Mouse (Mus musculus): ENCODE measurements around the gene Ctcf.

The Ctcf gene

DNA sequence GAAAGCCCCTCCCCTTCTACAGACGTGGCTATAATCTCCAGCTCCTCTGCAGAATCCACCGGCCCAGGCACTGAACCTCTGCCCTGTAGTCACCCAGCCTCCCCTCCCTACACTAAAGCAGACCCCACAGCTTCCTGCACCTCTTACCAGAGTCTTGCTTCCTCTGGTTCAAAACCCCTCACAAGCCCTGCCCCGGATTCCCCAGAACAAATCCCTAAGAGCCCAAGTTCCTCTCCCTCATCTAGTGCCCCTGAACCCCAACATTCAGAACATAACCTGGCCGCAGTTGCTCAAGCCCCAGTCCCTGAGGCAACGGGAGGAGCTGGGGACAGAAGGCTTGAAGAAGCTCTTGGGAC lies 18.1 kb upstream of the Ctcf start:
- no peak for DNase-seq

- no peak for DNase-seq
These were observed 17.3 kb upstream of the Ctcf start for GRCm38 (mm10) chr8:105618892-105619591.

- DNase-seq: no peak
These were observed 16.2 kb upstream of the Ctcf start for GRCm38 (mm10) chr8:105620211-105620610.

- DNase-seq: no peak
These were observed 15.2 kb upstream of the Ctcf start for GRCm38 (mm10) chr8:105620946-105621720.

DNA sequence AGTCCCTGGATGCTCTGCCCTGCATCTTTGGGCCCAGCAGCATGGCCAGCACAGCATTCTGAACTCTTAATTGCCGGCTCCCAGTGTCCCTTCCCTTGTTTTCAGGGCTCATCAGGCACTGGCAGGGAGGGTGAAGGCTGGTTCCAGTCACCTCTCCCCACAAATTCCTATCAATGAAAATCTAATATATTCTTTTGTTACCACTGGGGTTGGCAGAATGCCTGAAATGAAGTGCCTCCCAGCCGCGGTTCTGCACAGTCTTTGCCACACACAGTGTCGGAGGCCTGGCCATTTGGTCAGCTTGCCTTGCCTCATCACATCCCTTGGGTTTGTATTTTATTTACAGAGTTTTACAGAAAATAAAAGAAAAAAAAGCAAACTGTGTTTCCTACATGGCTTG lies 14.5 kb upstream of the Ctcf start:
- peak; percentile 14 for DNase-seq

DNA sequence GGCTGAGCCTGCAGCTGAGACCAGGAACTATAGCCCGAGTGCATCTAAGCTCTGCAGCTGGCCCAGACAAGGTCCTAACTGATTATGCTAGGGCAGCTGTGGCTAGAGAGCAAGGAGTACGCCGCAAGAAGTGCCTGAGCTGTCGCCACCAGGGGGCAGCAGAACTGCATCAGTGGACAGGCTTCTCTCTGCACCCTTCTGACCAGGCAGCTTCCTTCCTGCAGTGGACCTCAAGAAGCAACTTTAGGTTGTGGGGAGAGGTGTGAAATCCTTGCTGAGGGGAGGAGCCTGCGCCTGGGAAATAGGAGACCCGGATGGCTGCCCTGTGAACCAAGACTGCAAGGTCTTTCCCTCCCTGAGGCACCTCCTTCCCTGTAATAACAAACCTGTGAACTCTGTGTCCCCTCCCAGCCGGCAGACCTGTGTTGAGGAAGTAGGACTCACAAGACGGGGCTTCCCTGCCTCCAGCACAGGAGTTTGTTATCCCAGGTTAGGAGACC lies 13.9 kb upstream of the Ctcf start:
- peak; percentile 97 for DNase-seq

- DNase-seq: peak; percentile 12
These were observed 13.2 kb upstream of the Ctcf start for GRCm38 (mm10) chr8:105623118-105623517.

DNA sequence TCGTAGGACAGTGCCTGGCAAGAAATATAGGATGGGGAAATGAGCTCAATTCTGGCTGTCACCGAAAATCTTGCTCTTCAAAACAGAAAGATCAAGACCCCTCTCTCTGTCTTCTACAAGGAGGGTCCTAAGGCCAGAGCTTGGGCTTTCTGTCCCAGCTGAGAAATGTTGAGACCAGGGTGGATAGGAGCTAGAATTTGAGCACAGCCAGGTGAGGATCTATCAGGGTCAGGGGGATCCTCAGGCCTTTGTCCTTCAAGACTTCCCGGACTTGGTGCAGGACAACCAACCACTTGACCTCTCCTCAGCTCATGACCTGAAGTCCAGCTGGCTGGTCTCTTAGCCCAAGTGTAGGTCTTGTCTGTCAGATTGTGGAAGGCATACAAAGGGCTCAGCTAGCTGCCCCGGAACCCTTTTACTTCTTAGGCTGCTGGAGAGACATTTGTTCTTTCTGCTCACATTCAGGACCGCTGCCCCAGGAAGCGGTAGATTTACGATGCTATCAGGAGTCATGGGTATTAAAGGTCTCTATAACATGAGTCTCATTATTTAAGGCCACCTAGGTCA lies 12.6 kb upstream of the Ctcf start:
- no peak for DNase-seq

GRCm38 (mm10) chr8:105624401-105624800 lies 12.0 kb upstream of the Ctcf start:
- peak; percentile 38 for DNase-seq

DNA sequence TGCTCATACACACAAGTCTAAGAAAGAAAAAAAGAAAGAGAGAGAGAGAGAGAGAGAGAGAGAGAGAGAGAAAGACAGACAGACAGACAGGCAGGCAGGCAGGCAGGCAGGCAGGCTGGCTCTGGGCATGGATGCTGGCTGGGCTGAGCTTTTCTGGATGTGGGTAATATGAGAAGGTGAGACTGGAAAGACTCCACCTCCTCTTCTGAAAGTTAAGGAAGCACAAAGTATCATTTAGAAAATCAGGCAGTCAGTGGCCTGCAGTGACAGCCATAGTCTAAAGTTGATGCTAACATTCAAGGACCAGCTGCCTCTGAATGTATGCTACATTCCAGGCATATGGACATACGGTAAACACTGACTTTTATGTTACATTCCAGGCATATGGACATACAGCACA lies 11.5 kb upstream of the Ctcf start:
- DNase-seq: no peak

DNA sequence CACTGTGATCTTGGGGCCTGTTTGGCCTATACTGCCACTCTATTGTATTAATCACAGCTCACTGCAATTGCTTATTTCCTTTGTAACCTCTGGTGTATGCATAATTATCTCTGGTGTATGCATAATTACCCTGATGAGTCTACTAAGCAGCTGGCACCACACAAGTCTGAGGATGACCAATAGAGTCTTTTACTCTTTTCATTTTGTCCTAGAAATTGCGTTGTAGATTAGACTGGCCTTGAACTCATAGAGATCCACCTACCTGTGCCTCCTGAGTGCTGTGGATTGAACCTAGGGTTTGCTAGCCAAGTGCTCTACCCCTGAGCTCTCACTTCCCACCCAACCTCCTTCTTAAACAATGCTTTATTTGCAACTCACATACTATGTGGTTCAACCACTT lies 10.3 kb upstream of the Ctcf start:
- no peak for DNase-seq

DNA sequence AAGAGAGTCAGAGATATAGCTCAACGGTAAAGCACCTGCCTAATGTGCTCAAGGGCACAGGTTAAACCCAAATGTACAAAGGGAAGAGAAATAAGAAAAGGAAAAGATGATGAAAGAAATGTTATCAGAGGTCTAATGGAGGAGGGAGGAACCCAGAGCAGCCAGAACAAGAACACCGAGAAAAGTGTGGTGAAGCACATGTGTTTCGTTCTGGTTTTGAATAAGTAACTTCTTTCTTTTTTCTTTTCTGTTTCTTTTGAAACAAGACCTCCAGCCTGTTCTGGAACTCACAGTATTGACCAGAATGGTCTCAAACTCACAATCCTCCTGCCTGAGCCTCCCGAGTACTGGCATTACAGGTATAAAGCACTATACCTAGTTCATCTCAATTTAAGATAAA lies 7.0 kb upstream of the Ctcf start:
- DNase-seq: no peak

GRCm38 (mm10) chr8:105634771-105635458 lies 1.5 kb upstream of the Ctcf start:
- no peak for DNase-seq

GRCm38 (mm10) chr8:105635481-105635880 lies 887 bp upstream of the Ctcf start:
- no peak for DNase-seq

DNA sequence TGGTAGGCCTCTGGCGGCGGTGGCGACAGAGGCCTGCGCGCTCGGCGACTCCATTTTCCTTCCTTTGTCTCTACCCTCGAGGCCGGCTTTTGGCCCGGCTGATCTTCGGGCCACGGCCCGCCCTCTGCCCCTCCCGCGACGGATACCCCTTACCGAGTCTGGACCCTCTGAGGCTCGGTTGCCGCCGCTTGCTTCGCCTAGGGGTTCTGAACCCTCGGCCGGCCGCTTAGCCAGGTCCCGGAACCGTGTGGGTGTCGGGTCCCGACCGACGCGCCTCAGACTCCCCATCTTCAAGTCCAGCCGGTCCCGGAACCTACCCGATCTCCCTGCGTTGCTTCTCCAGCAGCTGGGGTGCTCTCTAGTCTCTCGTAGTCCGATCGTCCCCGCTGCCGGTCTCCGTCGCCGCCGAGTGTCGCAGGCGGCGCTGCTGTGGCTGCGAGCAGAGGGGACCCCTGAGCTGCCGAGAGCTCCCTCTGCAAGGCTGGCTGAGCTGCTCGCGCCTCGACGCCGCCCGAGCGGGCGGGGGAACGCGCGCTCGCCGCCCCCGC lies 669 bp downstream of the Ctcf start, which contains the start of gene Agrp:
Gene Agrp (minus strand): TSS at position 431 of the 548 bp plus-strand sequence.
- DNase-seq: peak; percentile 67

GRCm38 (mm10) chr8:105637601-105638041 lies 1.3 kb downstream of the Ctcf start:
- no peak for DNase-seq

DNA sequence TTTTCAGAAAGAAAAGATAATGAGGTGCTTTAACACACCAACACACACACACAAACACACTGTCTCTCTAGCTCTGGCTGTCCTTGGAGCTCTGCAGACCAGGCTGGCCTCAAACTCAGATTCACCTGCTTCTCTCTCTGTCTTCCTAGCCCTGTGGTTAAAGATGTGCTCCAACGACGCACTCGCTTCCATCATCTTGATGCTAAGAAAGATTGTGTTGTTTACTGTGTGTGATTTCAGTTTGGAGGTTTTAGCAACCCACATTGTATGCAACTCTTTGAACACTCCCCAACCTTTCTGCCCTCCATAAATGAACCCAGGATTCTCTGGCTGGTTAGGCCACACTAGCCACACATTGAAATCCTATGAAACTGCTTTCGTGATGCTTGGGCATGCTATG lies 2.1 kb downstream of the Ctcf start:
- no peak for DNase-seq

DNA sequence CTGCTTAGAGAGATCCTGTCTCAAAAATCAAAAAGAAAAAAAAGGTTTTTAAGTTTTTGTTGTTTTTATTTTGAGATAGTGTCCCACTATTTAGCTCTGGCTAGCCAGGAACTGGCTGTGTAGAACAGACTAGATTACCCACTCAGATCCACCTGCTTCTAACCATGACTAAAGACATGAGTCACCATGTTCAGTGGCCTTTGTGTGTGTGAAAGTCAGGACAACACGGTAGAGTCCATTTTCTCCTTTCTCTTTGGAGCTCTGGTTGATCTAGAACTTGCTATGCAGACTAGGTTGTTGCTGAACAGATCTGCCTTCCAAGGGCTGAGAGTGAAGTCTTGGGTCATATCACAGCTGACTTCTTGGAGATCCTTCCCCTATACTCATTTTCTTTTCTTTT lies 3.5 kb downstream of the Ctcf start:
- DNase-seq: no peak

DNA sequence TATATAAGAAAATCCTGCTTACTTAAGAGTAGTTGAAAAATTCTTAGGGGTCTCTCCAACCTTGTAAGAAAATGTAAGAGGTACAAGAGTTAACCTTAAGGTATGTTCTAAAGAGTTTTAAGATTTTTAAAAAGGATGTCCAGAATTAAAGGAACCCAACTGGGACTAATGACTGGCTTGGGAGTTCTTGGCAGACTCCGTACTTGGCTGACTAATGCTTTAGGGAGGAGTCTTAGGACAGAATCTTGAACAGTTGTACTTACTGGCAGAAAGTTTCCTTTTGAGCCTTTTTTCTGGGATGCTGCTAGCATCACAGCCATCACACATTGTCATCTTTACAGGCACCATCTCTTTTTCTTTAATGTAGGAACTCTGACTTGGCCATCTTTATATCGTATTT lies 4.1 kb downstream of the Ctcf start:
- DNase-seq: no peak

GRCm38 (mm10) chr8:105645205-105645604 lies 8.8 kb downstream of the Ctcf start:
- DNase-seq: no peak

DNA sequence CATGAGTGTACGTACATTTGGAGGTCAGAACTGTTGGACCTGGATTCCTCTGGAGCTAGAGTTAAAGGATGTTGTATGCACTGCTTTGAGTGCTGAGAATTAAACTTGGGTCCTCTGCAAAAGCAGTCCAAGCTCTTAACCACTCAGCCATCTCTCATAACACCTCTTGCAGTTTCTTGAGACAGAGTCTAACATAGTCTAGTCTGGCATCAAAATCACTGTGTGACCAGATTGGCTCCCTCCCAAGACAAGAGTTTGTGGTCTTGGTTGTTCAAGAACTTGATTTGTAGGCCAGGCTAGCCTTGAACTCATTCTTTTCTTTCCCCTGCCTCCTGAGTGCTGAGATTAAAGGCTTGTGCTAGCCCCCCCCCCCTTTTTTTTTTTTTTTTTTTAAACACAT lies 12.6 kb downstream of the Ctcf start:
- no peak for DNase-seq

DNA sequence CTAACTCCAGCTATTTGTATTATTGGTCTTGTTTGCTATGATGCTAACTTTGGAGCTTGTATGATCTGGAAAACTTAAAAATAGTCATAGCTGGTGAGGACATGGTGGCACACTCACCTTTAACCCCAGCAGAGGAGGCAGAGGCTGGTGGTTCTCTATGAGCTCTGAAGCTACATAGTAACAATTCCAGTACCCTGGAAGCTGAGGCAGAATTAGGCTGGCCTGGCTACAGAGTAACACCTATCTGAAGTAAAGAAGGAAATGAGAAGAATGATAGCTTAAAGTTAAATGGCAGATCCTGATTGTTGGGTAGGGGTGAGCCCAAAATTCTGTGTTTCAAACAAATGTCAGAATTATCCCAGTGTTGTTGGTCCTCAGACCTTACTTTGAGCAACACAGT lies 21.3 kb downstream of the Ctcf start:
- no peak for DNase-seq

DNA sequence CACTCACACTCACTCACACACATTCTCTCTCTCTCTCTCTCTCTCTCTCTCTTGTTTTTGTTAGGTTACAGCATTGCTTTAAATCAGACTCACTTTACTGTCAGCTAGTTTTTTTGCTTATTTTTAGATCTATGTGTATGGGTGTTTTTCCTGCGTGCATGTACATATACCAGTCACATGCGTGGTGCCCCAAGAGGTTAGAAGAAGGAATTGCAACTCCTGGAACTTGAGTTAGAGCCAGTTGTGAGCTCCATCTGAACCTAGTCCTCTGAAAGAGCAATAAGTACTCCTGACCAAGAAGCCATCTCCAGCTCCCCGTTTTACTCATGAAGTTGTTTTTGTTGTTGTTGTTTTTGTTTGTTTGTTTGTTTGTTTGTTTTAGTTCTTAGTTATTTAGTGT lies 24.8 kb downstream of the Ctcf start:
- no peak for DNase-seq

All from right cerebral cortex, postnatal 4 days (tissue).